Mouse (Mus musculus) embryonic stem cell, embryonic (primary cell): ENCODE data around the gene Fstl4.

Experiments
- CTCF ChIA-PET, 4 experiments: fragments of 300-600 bp in 2 of 4; fragments of 350-600 bp in 2 of 4; sonication (Branson Sonifier 250); formaldehyde crosslinking; loops; one replicate each; lab custom pipeline; 2022; ENCODE audit warnings: inconsistent platforms in 2 of 4; lab: Charles Lee
- POLR2A ChIA-PET, 4 experiments: fragments of 300-600 bp in 2 of 4; fragments of 350-600 bp in 2 of 4; sonication (Branson Sonifier 250); formaldehyde crosslinking; loops; one replicate each; lab custom pipeline; 2022; ENCODE audit warnings: antibody characterized with exemption in 4 of 4, inconsistent platforms in 1 of 4; lab: Charles Lee

Fstl4 gene

GRCm38 (mm10) chr11:52875916-52876765 is 111.7 kb downstream of the Fstl4 start:
- ChIA-PET POLR2A (interaction anchor here in 1 of 4 experiments (1.3 kb wide), 1 partner anchor 11 kb away, joined by 3 read pairs; no protein-coding TSS in a partner anchor), CTCF (interaction anchor here in 1 of 4 experiments (0.7 kb wide), 1 partner anchor 454 kb away, joined by 7 read pairs; no protein-coding TSS in a partner anchor)

- ChIA-PET POLR2A (interaction anchor here in 1 of 4 experiments (0.7 kb wide), 1 partner anchor 12 kb away, joined by 7 read pairs; no protein-coding TSS in a partner anchor), CTCF (no interaction called here)
Measured at GRCm38 (mm10) chr11:52877662-52878061, 113.2 kb downstream of the Fstl4 start.

GRCm38 (mm10) chr11:52879958-52880357 is 115.5 kb downstream of the Fstl4 start:
- POLR2A ChIA-PET, result interaction anchor here in 1 of 4 experiments (1.3 kb wide), 1 partner anchor 11 kb away, joined by 3 read pairs; no protein-coding TSS in a partner anchor
- CTCF ChIA-PET, result no interaction called here

GRCm38 (mm10) chr11:52886559-52887303 is 122.3 kb downstream of the Fstl4 start:
- POLR2A ChIA-PET, result interaction anchor here in 1 of 4 experiments (1.5 kb wide), 1 partner anchor 11 kb away, joined by 3 read pairs; no protein-coding TSS in a partner anchor

GRCm38 (mm10) chr11:52888150-52888549 is 123.7 kb downstream of the Fstl4 start:
- POLR2A ChIA-PET, result interaction anchor here in 1 of 4 experiments (0.5 to 1.5 kb wide), 2 partner anchors 13 to 186 kb away, joined by 3 read pairs; no protein-coding TSS in a partner anchor

More at GRCm38 (mm10) chr11:52886559-52887303, 122.3 kb downstream of the Fstl4 start:
- CTCF ChIA-PET, result interaction anchor here in 1 of 4 experiments (0.6 kb wide), 1 partner anchor 810 kb away, joined by 3 read pairs; no protein-coding TSS in a partner anchor

GRCm38 (mm10) chr11:52889527-52889926 is 125.1 kb downstream of the Fstl4 start:
- CTCF ChIA-PET, result no interaction called here
- POLR2A ChIA-PET, result no interaction called here

More at GRCm38 (mm10) chr11:52888150-52888549, 123.7 kb downstream of the Fstl4 start:
- CTCF ChIA-PET, result interaction anchor here in 1 of 4 experiments (0.6 kb wide), 1 partner anchor 60 kb away, joined by 3 read pairs; no protein-coding TSS in a partner anchor

- POLR2A ChIA-PET, result interaction anchor here in 1 of 4 experiments (1.4 kb wide), 1 partner anchor 11 kb away, joined by 3 read pairs; no protein-coding TSS in a partner anchor
- CTCF ChIA-PET, result no interaction called here
Measured at GRCm38 (mm10) chr11:52890156-52890555, 125.7 kb downstream of the Fstl4 start.

- ChIA-PET CTCF (no interaction called here), POLR2A (interaction anchor here in 2 of 4 experiments (0.6 to 0.7 kb wide), 2 partner anchors 96 to 328 kb away, joined by 3 to 4 read pairs; no protein-coding TSS in a partner anchor)
Measured at GRCm38 (mm10) chr11:52904101-52904500, 139.7 kb downstream of the Fstl4 start.

GRCm38 (mm10) chr11:52910788-52911187 is 146.4 kb downstream of the Fstl4 start:
- POLR2A ChIA-PET, result no interaction called here
- CTCF ChIA-PET, result no interaction called here

GRCm38 (mm10) chr11:52914431-52914830 is 150.0 kb downstream of the Fstl4 start:
- ChIA-PET CTCF (interaction anchor here in 2 of 4 experiments (0.6 to 0.7 kb wide), 2 partner anchors 85 to 162 kb away, joined by 3 read pairs; no protein-coding TSS in a partner anchor), POLR2A (no interaction called here)

- ChIA-PET CTCF (no interaction called here), POLR2A (interaction anchor here in 1 of 4 experiments (0.7 kb wide), 1 partner anchor 82 kb away, joined by 6 read pairs; no protein-coding TSS in a partner anchor)
Measured at GRCm38 (mm10) chr11:52915648-52916047, 151.2 kb downstream of the Fstl4 start.

- ChIA-PET CTCF (interaction anchor here in 1 of 4 experiments (1.0 kb wide), 1 partner anchor 113 kb away, joined by 3 read pairs; no protein-coding TSS in a partner anchor), POLR2A (no interaction called here)
Measured at GRCm38 (mm10) chr11:52919231-52919960, 155.0 kb downstream of the Fstl4 start.

- POLR2A ChIA-PET, result no interaction called here
Measured at GRCm38 (mm10) chr11:52924196-52924595, 159.8 kb downstream of the Fstl4 start.

GRCm38 (mm10) chr11:52928321-52928720 is 163.9 kb downstream of the Fstl4 start:
- ChIA-PET POLR2A (no interaction called here), CTCF (interaction anchor here in 3 of 4 experiments (0.5 to 1.4 kb wide), 3 partner anchors 22 to 230 kb away, joined by 3 read pairs; no protein-coding TSS in a partner anchor)

More at GRCm38 (mm10) chr11:52924196-52924595, 159.8 kb downstream of the Fstl4 start:
- CTCF ChIA-PET, result no interaction called here

GRCm38 (mm10) chr11:52939336-52940070 is 175.1 kb downstream of the Fstl4 start:
- ChIA-PET CTCF (no interaction called here), POLR2A (interaction anchor here in 1 of 4 experiments (0.7 kb wide), 1 partner anchor 9 kb away, joined by 5 read pairs; no protein-coding TSS in a partner anchor)

- ChIA-PET CTCF (no interaction called here), POLR2A (no interaction called here)
Measured at GRCm38 (mm10) chr11:52942967-52943366, 178.5 kb downstream of the Fstl4 start.

GRCm38 (mm10) chr11:52954995-52955394 is 190.6 kb downstream of the Fstl4 start:
- POLR2A ChIA-PET, result no interaction called here
- CTCF ChIA-PET, result no interaction called here
